Mouse (Mus musculus): ENCODE results near the gene Olfr96.

Olfr96 gene

DNA sequence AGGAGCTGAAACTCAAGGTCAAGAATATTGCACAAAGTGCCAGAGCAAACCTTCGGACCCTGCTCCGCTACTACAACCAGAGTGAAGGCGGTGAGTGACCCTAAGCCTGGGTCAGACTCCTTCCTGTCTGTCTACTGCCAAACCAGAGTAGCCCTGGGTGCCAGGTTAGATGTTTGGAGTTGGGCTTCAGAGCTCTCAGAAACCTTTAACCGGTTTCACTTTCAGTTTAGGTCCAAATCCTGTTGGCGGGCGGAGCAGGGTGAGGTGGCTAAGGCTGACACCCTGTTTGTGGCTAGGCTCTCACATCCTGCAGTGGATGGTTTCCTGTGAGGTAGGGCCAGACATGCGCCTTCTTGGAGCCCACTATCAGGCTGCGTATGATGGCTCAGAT, 50.8 kb downstream of the Olfr96 start:
- peak; percentile 57 to 59 for DNase-seq (ENCODE audit: low spot score in 2 of 2)

DNA sequence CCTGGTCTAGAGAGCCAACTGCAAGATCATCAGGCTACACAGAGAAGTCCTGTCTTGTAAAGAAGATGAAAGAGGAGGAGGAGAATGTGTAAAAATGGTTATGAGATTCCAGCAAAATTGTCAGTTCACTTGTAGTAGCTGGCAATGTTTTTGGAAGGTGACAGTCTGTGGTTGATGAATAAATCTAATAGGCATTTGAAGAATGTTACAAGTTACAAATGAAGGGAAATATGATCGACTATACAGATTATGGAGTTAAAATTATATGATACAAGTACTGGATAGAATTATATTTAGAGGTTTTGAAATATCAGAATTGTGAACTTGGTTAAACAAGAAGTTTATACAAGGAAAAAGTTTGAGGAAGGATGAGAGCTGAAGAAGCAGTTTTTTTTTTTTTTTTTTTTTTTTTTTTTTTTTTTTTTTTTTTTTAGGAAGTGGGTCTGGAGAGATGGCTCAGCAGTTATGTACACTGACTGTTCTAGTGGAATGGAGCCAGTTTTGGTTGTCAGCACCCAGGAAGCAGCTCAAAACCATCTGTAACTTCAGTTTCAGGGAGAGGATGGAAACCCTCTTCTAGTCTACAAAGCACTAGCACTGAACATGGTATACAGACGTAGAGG, 55.8 kb downstream of the Olfr96 start:
- DNase-seq (ENCODE audit: low spot score in 2 of 2): no peak
